Mouse (Mus musculus): ENCODE results near the gene Dusp1. TPM values are rescaled to one million over a fixed set of nuclear protein-coding genes. Genes with fewer than 3 reads are reported as not detected.
A peak's percentile ranks its signal among the peaks of the same experiment; 100 is the strongest.

Gene Dusp1
- polyA plus RNA-seq, 1 experiment from 2014 or later: 465 TPM

GRCm38 (mm10) chr17:26468102-26468894, 93.6 kb downstream of the Dusp1 start:
- ChIA-PET POLR2A (interaction anchor here (0.7 to 1.1 kb wide), 3 partner anchors 35 to 40 kb away, joined by 3 to 4 read pairs (median 3); no protein-coding TSS in a partner anchor), CTCF (interaction anchor here (1.4 kb wide), 1 partner anchor 24 kb away, joined by 3 read pairs; no protein-coding TSS in a partner anchor)
- no peaks in the 10 kb centered on the region for H3K27me3 ChIP-seq
- TF ChIP-seq CTCF (IDR thresholded peaks at IDR 0.05): no peak
- in situ Hi-C loops (cut with MboI; ENCODE audit: low pct_unique_long_range_greater_than_20kb): loop anchor here (5.0 to 10.0 kb wide), 3 partner anchors 39 to 327 kb away; no protein-coding TSS in a partner anchor
- DNase-seq (ENCODE audit: low read depth, low spot score) (no peak), ATAC-seq (no peak)

- no peaks in the 10 kb centered on the region for H3K27me3 ChIP-seq
- no peak for TF ChIP-seq CTCF (IDR thresholded peaks at IDR 0.05)
- in situ Hi-C loops (cut with MboI; ENCODE audit: low pct_unique_long_range_greater_than_20kb): loop anchor here (5.0 to 10.0 kb wide), 3 partner anchors 40 to 327 kb away; no protein-coding TSS in a partner anchor
- ATAC-seq: no peak
- DNase-seq (ENCODE audit: low read depth, low spot score): no peak
- CTCF ChIA-PET: interaction anchor here (1.4 kb wide), 1 partner anchor 25 kb away, joined by 3 read pairs; no protein-coding TSS in a partner anchor
- POLR2A ChIA-PET: no interaction called here
These were observed 94.3 kb downstream of the Dusp1 start for GRCm38 (mm10) chr17:26467619-26468018.

DNA sequence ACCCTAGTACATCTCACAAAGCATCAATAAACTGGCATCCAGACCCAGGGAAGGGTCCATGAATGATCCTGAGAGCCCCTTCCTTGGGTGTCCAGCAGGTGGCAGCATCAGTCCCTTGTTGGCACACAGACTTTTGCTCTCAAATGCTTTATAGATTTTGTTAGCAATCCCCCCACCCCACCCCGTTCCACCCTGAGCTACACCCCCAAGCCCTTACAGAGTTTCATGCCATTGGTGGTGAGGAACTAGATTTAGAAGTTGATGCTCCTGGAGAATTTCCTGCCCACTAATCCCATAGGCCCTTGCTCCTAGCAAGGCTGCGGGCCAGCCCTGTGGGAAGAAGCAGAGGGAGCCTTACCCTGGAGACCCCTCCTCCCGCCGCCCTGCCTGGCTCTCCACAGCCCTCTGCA, 95.2 kb downstream of the Dusp1 start:
- H3K27me3 ChIP-seq: no peaks in the 10 kb centered on the region
- no peak for ATAC-seq
- POLR2A ChIA-PET: interaction anchor here (1.1 kb wide), 1 partner anchor 21 kb away, joined by 3 read pairs; no protein-coding TSS in a partner anchor
- TF ChIP-seq CTCF (IDR thresholded peaks at IDR 0.05): peak; percentile 80
- CTCF ChIA-PET: interaction anchor here (1.0 to 1.7 kb wide), 4 partner anchors 14 to 184 kb away, joined by 3 to 4 read pairs (median 4); no protein-coding TSS in a partner anchor
- in situ Hi-C loops (cut with MboI; ENCODE audit: low pct_unique_long_range_greater_than_20kb): loop anchor here (5.0 to 10.0 kb wide), 3 partner anchors 41 to 328 kb away; no protein-coding TSS in a partner anchor
- no peak for DNase-seq (ENCODE audit: low read depth, low spot score)

DNA sequence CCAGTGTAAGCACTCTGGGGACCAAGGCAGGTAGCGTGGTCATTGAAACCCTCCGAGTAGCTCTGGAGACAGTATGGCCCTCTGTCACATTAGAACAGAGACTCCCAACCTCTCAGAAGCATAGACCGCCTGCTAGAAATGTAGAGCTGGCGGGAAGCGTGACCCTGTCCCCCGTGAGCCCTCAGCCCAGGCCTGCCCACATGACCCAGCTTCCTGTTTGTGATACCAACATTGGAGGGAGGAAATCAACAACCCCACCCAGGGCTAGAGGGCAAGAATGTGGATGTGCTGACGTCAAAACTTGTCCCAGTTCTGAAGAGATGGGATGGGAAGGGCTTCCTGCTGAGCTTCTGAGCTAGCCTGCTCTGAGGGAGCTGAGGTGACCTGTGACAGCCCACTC, 97.0 kb downstream of the Dusp1 start:
- in situ Hi-C loops (cut with MboI; ENCODE audit: low pct_unique_long_range_greater_than_20kb): loop anchor here (5.0 to 10.0 kb wide), 4 partner anchors 42 to 417 kb away; no protein-coding TSS in a partner anchor

DNA sequence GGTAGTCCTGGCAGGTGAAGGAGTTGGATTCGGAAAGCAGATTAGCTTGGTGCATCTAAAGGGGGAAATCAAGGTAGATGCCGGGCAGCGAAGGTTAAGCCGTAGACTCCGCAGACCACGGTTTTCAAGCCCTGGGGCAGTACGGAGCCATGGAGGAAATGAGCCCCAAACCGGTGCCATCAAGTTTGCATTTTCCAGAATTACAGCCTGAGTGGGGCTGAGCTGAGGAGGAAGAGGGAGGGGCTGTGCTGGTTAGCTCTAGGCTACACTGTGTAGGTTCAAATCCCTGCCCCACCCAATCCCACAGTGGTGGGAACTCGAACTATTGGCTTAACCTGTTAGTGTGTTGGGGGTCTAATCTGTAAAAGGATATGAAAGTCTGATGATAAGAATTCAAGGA, 97.4 kb downstream of the Dusp1 start:
- DNase-seq (ENCODE audit: low read depth, low spot score) (no peak), ATAC-seq (no peak)
- ChIA-PET CTCF (interaction anchor here (0.7 to 3.6 kb wide), 5 partner anchors 12 to 330 kb away, joined by 3 to 12 read pairs (median 3); no protein-coding TSS in a partner anchor), POLR2A (interaction anchor here (2.2 kb wide), 1 partner anchor 43 kb away, joined by 7 read pairs; no protein-coding TSS in a partner anchor)
- H3K27me3 ChIP-seq: no peaks in the 10 kb centered on the region
- TF ChIP-seq CTCF (IDR thresholded peaks at IDR 0.05): no peak
- in situ Hi-C loops (cut with MboI; ENCODE audit: low pct_unique_long_range_greater_than_20kb): loop anchor here (5.0 to 10.0 kb wide), 2 partner anchors 330 to 418 kb away; no protein-coding TSS in a partner anchor

More for the DNA sequence above, 97.0 kb downstream of the Dusp1 start:
- DNase-seq (ENCODE audit: low read depth, low spot score) (no peak), ATAC-seq (no peak)
- ChIA-PET POLR2A (interaction anchor here (1.2 to 2.2 kb wide), 2 partner anchors 42 to 175 kb away, joined by 3 to 7 read pairs; no protein-coding TSS in a partner anchor), CTCF (interaction anchor here (0.7 to 3.6 kb wide), 6 partner anchors 12 to 329 kb away, joined by 3 to 12 read pairs (median 3); no protein-coding TSS in a partner anchor)
- TF ChIP-seq CTCF (IDR thresholded peaks at IDR 0.05): no peak
- H3K27me3 ChIP-seq: no peaks in the 10 kb centered on the region

DNA sequence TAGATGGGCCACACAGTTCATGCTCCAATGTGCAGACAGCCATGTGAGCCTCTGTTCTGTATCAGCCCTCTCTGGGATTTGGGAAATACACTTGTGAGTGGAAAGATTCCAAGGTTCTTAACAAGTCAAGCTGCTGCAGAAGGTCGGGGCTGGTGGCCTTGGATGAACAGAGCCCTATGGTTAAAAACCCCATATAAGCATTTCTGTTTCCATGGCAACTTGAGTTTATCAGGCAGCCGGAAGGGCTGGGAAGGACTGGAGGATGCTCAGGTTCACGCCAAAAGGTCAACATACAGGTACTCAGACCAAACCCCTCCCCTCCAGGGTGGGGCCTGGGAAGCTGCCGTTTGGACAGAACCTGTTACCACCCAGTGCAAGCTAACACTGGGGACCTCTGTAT, 97.9 kb downstream of the Dusp1 start:
- DNase-seq (ENCODE audit: low read depth, low spot score): no peak
- no peak for TF ChIP-seq CTCF (IDR thresholded peaks at IDR 0.05)
- ChIA-PET POLR2A (interaction anchor here (2.2 kb wide), 1 partner anchor 43 kb away, joined by 7 read pairs; no protein-coding TSS in a partner anchor), CTCF (interaction anchor here (0.7 to 3.6 kb wide), 4 partner anchors 12 to 312 kb away, joined by 3 to 12 read pairs (median 4); no protein-coding TSS in a partner anchor)
- H3K27me3 ChIP-seq: no peaks in the 10 kb centered on the region
- no peak for ATAC-seq
- in situ Hi-C loops (cut with MboI; ENCODE audit: low pct_unique_long_range_greater_than_20kb): loop anchor here (5.0 to 10.0 kb wide), 2 partner anchors 331 to 418 kb away; no protein-coding TSS in a partner anchor

- CTCF ChIA-PET: interaction anchor here (0.7 to 3.6 kb wide), 7 partner anchors 11 to 313 kb away, joined by 3 to 12 read pairs (median 3); no protein-coding TSS in a partner anchor
- ATAC-seq (no peak), DNase-seq (ENCODE audit: low read depth, low spot score) (no peak)
- in situ Hi-C loops (cut with MboI; ENCODE audit: low pct_unique_long_range_greater_than_20kb): loop anchor here (5.0 to 10.0 kb wide), 2 partner anchors 331 to 419 kb away; no protein-coding TSS in a partner anchor
- POLR2A ChIA-PET: interaction anchor here (2.2 kb wide), 1 partner anchor 44 kb away, joined by 7 read pairs; no protein-coding TSS in a partner anchor
- no peaks in the 10 kb centered on the region for H3K27me3 ChIP-seq
- TF ChIP-seq CTCF (IDR thresholded peaks at IDR 0.05): no peak
These were observed 98.5 kb downstream of the Dusp1 start for GRCm38 (mm10) chr17:26463432-26463831.

DNA sequence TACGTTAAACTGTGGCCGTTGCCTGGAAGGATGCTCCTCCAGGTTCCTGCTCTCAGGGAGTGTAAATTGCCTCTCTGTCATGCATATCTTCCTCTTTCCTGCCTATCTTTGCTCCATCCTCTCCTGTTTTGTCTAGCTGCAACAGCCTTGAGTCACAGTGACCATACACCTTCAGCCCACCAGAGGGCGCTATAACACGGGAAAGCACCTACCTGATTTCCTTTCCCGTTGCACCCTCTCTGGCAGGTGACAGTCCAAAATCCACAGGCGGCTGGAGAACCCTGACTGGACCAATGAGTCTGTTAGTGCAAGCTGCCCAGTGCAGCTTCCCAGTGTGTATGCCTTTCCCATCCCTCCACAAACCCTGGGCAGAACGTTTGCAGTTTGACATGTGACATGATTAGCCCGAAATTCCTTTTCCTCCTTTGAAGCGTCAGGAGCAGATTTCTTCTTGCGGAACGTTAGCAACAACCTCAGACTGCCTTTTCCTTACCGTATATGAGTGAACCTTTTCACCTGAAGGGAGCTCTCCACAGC, 99.2 kb downstream of the Dusp1 start:
- ChIA-PET POLR2A (interaction anchor here (0.5 kb wide), 2 partner anchors 57 to 320 kb away, joined by 3 read pairs; no protein-coding TSS in a partner anchor), CTCF (interaction anchor here (0.7 to 3.6 kb wide), 12 partner anchors 10 to 422 kb away, joined by 3 to 12 read pairs (median 3); no protein-coding TSS in a partner anchor)
- no peak for DNase-seq (ENCODE audit: low read depth, low spot score)
- TF ChIP-seq CTCF (IDR thresholded peaks at IDR 0.05): peak; percentile 94
- in situ Hi-C loops (cut with MboI; ENCODE audit: low pct_unique_long_range_greater_than_20kb): loop anchor here (5.0 to 10.0 kb wide), 2 partner anchors 332 to 420 kb away; no protein-coding TSS in a partner anchor
- ATAC-seq: no peak
- no peaks in the 10 kb centered on the region for H3K27me3 ChIP-seq

- DNase-seq (ENCODE audit: low read depth, low spot score) (no peak), ATAC-seq (no peak)
- ChIA-PET POLR2A (no interaction called here), CTCF (no interaction called here)
- in situ Hi-C loops (cut with MboI; ENCODE audit: low pct_unique_long_range_greater_than_20kb): no loop called here
- no peak for TF ChIP-seq CTCF (IDR thresholded peaks at IDR 0.05)
- H3K27me3 ChIP-seq: no peaks in the 10 kb centered on the region
These were observed 103.9 kb downstream of the Dusp1 start for GRCm38 (mm10) chr17:26458049-26458448.

DNA sequence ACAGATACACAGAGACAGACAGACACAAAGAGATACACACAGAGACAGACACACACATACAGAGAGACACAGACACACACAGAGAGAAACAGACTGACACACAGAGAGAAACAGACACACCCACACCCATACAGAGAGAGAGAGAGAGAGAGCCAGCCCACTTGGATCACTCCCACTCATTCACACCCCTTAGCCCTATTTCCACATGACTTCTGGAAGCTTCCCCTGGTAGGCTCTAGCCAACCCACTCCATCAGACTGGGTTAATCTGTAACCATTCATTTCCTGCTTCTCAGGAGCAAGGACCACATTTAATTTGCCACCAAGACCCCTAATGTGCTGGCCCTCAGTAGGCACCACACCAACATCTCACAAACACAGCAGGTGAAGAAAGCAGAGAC, 104.4 kb downstream of the Dusp1 start:
- ATAC-seq (peak; percentile 29), DNase-seq (ENCODE audit: low read depth, low spot score) (no peak)
- ChIA-PET POLR2A (no interaction called here), CTCF (no interaction called here)
- in situ Hi-C loops (cut with MboI; ENCODE audit: low pct_unique_long_range_greater_than_20kb): no loop called here
- no peak for TF ChIP-seq CTCF (IDR thresholded peaks at IDR 0.05)
- H3K27me3 ChIP-seq: no peaks in the 10 kb centered on the region

Other genes with a start within 250 kb of the Dusp1 start
- gene Neurl1b, start 147.3 kb downstream of the Dusp1 start, polyA plus RNA-seq (2021): 79.6 TPM
- 287 TPM for gene Ergic1, start 639 bp downstream of the Dusp1 start, polyA plus RNA-seq (2021)
- gene Atp6v0e, start 101.1 kb upstream of the Dusp1 start, polyA plus RNA-seq (2021): 305 TPM
- gene Crebrf, start 153.5 kb upstream of the Dusp1 start, polyA plus RNA-seq (2021): 23.9 TPM
- 33.4 TPM for gene Bnip1, start 218.9 kb upstream of the Dusp1 start, polyA plus RNA-seq (2021)

Data from Patski (cell line).